Mouse (Mus musculus) gastrocnemius, adult 2 months (tissue): ENCODE results near the gene Thap3. TPM values are rescaled to one million over a fixed set of nuclear protein-coding genes. Genes with fewer than 3 reads are reported as not detected.
A peak's percentile ranks its signal among the peaks of the same experiment; 100 is the strongest.

Experiments used
- DNase-seq: peaks from one replicate; pipeline ENCODE4 v3.0.0; 2022
- H3K27ac ChIP-seq: fragments of 200-600 bp; 2 replicates; pipeline ENCODE4 v1.8.1; 2022; ENCODE audit warnings: mild to moderate bottlenecking
- H3K4me3 ChIP-seq: fragments of 200-600 bp; 2 replicates; pipeline ENCODE4 v1.8.1; 2022; ENCODE audit warnings: mild to moderate bottlenecking, moderate library complexity
- CTCF ChIP-seq: fragments of 200-600 bp; IDR thresholded peaks from 2 replicates; pipeline ENCODE4 v1.8.1; 2022; ENCODE audit warnings: antibody characterized with exemption, mild to moderate bottlenecking, moderate library complexity
- intact Hi-C: fragments of 180-260 bp; cut with DNase I; formaldehyde crosslinking; loops from one replicate; pipeline ENCODE4 v1.15.1; 2025
- total RNA-seq, 2 experiments: library from RNA; stranded (reverse); gene quantifications; 2 replicates each; pipeline ENCODE4 v1.2.3; 2021

Thap3 gene
- total RNA-seq, 2 experiments from 2014 or later, result 31.1 to 32.5 TPM

DNA sequence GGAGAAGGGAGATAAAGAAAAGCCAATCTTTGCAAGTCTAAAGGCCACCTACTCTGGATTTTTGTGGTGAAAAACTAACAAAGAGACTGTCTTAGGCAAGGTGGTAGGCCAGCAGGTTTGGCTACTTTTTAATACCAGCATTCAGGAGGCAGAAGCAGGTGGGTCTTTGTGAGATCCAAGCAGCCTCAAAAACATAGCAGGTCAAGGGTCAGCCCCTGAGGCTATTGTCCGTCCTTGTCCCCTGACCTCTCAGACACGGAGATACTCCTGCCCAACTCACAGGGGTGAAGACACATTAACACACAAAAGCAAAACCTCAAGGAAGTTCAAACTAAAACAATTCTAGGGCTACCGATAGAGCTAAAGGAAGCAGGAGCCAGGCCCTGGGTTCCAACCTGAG is 18.0 kb upstream of the Thap3 start:
- Histone ChIP-seq H3K4me3 (no peak overlapping the region), H3K27ac (peak overlapping the region; percentile 98)
- no peak for TF ChIP-seq CTCF
- intact Hi-C loops, result no loop called here
- DNase-seq, result no peak

DNA sequence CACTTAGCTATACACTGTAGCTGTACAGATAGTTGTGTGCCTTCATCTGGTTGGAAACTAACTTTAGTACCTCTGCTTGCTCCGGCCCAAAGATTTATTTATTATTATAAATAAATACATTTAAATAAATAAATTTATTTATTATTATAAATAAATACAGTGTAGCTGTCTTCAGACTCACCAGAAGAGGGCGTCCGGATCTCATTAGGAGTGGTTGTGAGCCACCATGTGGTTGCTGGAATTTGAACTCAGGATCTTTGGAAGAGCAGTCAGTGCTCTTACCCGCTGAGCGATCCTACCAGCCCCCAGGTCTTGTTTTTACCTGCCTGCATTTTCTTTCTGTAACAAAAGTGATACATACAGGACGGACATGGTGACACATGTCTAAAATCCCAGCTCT is 17.3 kb upstream of the Thap3 start:
- Histone ChIP-seq H3K4me3 (no peak overlapping the region), H3K27ac (no peak overlapping the region)
- intact Hi-C loops, result no loop called here
- peak; percentile 57 for TF ChIP-seq CTCF
- DNase-seq, result no peak

DNA sequence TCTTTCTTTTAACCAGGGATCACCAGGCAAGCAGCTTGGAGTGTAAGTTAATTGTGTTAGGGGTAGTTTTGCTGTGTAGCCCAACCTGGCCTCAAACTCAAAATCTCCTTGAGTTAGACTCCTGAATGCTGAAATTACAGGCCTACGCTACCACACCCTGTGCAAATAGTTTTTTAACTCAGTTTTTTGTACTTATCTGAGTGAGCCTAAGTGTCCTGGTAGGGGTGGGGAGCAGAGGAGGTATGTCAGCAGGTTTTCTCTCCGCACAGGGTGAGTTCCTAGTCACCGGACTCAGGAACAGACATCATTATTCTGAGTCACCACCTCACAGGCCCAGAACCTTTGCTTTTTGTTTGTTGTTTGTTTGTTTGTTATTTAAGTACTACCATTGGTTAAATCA is 13.3 kb upstream of the Thap3 start:
- Histone ChIP-seq H3K4me3 (no peak overlapping the region), H3K27ac (no peak overlapping the region)
- intact Hi-C loops, result no loop called here
- no peak for DNase-seq
- no peak for TF ChIP-seq CTCF

DNA sequence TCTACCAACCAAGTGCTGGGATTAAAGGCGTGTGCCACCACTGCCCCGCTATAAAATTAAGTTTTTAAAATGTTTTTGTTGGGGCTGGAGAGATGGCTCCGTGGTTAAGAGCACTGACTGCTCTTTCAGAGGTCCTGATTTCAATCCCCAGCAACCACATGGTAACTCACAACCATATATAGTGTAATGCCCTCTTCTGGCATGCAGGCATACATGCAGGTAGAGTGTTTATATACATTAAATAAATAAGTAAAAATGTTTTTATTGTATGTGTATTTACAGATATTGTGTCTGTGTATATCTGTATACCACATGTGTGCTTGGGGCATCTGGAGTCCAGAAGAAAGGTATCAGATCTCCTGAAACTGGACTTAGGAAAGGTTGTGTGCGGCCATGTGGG is 12.5 kb upstream of the Thap3 start:
- no peak overlapping the region for H3K27ac ChIP-seq
- no peak for TF ChIP-seq CTCF
- intact Hi-C loops, result no loop called here
- H3K4me3 ChIP-seq, result no peak overlapping the region
- DNase-seq, result no peak

DNA sequence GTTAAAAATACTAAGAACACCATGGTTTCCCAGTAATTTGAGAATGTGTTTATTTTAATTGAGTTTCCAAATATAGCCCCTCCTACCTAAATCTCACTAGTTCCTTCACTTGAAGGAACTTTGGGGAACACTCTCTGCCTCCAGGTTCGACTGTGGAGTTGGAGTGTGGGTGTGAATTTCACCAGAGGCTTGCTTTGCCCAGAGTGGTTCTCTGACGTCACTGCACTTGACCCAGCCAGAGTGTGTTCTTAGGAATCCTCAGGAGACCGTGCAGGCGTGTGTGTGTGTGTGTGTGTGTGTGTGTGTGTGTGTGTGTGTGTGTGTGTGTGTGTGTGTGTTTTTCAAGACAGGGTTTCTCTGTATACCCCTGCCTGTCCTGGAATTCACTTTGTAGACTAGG is 12.1 kb upstream of the Thap3 start:
- Histone ChIP-seq H3K27ac (peak overlapping the region; percentile 72), H3K4me3 (no peak overlapping the region)
- intact Hi-C loops, result no loop called here
- DNase-seq, result peak; percentile 70
- TF ChIP-seq CTCF, result no peak

DNA sequence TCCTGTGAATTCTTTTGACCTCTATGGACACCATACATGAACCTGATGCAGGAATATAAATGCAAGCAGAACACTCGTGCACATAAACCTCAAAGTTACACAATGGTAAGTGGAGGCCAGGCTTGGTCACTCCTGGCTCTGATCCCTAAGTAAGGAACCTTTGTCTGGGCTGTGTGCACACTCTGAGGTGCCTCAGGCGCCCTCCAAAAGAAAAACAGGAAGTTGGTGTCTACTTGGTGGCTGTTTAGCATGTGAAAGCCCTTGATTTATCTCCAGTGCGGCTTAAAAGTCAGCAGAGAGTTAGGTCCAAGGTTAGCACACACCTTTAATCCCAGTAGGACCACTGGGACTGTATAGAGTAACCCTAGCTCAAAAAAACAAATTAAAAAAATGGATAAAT is 10.7 kb upstream of the Thap3 start:
- Histone ChIP-seq H3K4me3 (no peak overlapping the region), H3K27ac (peak overlapping the region; percentile 99)
- no peak for DNase-seq
- TF ChIP-seq CTCF, result no peak
- intact Hi-C loops, result no loop called here

DNA sequence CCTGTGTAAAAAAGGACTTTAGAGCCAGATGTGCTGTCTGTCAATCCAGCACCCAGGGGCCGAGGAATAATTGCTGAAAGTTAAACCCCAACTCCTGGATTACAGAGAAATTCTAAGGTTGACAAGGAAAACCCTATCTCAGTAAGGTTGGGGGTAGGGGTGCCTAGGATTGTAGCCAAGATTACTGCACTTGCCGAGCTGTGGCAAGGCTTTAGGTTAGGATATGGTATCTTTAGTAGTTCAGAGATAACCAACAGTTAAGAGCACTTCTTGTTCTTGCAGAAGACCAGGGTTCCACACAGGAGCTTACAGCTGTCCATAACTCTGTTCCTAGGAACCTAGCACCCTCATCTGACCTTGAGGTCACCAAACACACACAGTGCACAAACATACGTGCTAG is 8.9 kb upstream of the Thap3 start:
- no peak for DNase-seq
- Histone ChIP-seq H3K27ac (peak overlapping the region; percentile 99), H3K4me3 (peak overlapping the region; percentile 100)
- intact Hi-C loops, result no loop called here
- TF ChIP-seq CTCF, result no peak

DNA sequence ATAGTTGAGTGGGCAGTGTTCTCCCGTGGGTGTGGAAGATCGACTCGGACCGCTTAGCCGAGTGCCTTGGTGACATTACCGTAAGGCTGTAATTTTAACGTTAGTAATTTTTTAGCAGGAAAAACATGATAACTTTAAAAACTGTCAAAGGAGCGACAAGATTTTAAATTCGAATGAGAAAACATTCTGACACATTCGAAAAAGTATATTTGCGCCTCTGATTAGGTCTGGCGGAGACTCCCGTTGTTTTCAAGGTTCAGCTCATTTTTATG is 8.1 kb upstream of the Thap3 start:
- Histone ChIP-seq H3K27ac (peak overlapping the region; percentile 99), H3K4me3 (peak overlapping the region; percentile 100)
- TF ChIP-seq CTCF, result no peak
- intact Hi-C loops, result loop anchor here (1.0 kb wide), 1 partner anchor 11 kb away; the partner anchor contains the start of gene Klhl21
- no peak for DNase-seq

DNA sequence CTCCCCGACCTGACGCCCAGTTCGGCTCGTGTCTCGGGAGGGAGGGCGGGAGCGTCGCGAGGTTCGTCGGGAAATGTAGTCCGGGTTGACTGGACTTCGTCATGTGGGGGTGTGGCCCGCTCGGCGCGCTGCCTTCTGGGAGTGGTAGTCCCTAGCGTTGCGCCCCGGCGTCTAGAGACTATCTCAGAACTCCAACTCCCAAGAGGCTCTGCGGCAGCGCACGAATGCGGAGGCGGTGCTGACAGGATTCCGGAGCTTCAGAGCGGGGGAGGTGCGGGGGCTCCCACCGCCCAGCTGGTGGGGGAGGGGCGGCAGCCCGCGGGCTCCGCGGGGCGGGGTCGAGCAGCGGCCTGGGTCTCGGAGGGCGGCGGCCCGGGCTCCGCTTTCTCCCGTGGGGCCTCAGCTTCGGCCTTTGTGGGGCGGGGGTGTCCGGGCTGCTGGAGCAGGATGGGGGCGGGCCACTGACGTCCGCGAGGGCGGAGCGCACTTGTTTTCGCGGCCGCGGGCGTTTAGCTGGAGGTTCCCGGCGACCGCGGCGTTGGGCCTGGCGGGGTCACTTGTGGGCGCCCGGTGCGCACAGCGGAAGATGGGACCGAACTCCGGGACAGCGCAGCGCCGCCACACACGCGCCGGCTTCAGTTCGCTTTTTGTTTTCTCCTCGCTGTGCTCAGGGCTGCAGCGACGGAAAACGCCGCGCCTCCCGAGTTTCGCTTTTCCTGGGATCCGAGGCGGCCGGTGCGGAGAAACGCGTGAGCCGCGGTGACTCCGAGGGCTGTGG is 7.6 kb upstream of the Thap3 start, which contains the start of gene Phf13:
TSS of gene Phf13 (minus strand) at position 86 of the 778 bp plus-strand sequence.
- intact Hi-C loops, result loop anchor here (1.0 kb wide), 1 partner anchor 12 kb away; the partner anchor contains the start of gene Klhl21
- peak; percentile 100 for DNase-seq
- peak within 1 kb of the TSS; percentile 100 for H3K4me3 ChIP-seq
- peak within 1 kb of the TSS; percentile 99 for H3K27ac ChIP-seq
- TF ChIP-seq CTCF, result no peak

DNA sequence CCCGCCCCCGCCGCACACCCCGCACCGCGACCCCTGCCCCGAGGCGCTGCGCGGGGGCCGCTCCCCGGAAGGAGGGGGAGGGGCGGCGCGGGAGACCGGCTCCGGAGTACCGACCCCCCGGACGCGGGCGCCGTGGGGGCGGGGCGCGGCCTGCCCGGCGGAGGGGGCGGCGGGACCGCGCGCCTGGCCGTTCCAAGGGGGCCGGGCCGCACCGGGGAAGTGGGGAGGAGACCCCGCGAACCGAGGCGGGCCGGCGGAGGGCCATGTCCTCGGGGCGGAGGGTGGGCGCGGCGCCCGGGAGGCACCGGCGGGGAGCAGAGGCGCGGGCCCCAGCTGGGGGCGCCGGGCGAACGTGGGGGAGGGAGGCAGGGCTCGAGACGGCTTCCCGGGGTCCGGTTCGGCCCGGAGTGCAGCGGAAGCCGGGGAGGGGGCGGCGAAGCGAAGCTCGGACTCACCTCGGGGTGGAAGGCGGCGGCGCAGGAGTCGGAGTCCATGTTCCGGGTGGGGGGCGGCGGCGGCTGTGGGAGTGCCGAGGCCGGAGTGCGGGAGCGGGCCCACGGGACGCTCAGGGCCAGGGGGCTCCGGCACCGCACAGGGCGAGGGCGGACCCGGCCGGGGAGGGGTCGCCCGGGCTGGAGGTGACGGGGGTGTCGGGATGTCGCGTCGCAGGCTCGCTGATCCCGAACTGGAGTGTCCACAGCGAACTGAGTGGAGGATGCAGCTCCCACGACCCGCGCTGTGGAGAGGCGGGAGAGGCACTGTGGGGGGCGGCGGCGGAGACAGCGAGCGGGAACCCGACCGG is 6.8 kb upstream of the Thap3 start:
- H3K4me3 ChIP-seq, result peak overlapping the region; percentile 100
- no peak for TF ChIP-seq CTCF
- peak; percentile 55 for DNase-seq
- peak overlapping the region; percentile 99 for H3K27ac ChIP-seq
- intact Hi-C loops, result loop anchor here (1.0 kb wide), 1 partner anchor 13 kb away; the partner anchor contains the start of gene Klhl21

DNA sequence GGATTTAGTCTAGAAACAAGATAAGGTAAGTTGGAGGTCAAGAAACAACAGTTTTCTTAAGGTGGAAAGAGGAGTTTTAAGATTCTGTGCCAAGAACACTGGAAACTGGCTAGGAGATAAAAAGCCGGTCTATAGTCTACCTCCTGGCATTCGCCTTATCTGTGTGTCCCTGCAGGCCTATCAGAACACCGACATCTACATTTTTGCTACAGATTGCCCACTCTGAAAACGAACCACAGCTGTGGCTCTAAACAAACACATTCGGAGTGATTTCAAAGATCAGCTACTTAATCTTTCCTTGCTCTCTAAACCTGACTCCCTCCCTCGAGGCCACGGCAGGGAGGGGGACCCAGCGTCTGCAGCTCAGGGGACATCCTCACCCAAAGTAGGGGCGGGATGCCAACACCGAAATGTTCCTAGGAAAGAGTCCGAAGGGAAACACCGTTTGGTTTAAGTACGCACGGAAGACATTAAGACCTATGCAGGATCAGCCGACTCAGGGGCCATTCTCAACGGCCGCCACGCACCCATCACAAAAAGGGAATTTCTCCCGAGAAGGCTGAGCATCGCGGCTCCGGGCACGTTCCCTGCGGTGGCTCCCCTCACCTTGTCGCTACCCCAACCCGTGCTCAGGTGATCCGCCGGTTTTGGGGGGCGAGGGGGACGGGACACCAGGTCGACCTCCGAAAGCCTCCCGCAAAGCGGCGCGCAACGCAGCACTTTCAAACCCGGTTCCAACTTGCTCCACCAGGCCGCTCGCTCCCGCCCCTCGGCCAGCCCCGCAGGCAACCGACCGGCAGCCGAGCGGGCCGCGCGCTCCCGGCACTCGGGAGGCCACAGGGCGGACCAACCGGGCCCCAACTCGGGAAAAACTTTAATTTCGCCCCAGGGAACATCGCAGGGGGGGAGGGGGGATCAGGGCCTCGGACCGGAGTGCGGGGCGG is 5.7 kb upstream of the Thap3 start:
- intact Hi-C loops, result no loop called here
- no peak for TF ChIP-seq CTCF
- DNase-seq, result peak; percentile 62
- Histone ChIP-seq H3K4me3 (peak overlapping the region; percentile 100), H3K27ac (peak overlapping the region; percentile 99)

DNA sequence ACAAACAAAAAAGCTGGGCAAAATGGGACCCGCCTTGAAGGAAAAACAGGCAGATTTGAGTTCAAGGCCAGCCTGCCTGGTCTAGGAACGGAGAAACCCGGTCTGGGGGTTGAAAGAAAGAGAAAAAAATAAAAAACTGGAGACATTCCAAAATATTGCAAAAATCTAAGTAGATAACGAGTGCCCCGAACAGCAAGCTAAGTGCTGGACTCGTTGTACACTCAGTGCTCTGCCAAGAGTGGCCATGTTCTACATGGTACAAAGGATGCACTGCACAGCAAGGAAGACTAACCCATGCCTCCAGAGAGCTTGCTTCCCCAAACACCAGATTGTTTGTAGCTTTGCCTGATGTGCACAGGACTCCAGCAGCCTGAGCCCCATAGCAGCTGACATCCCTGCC is 4.2 kb upstream of the Thap3 start:
- intact Hi-C loops, result no loop called here
- Histone ChIP-seq H3K4me3 (no peak overlapping the region), H3K27ac (no peak overlapping the region)
- no peak for TF ChIP-seq CTCF
- no peak for DNase-seq
